Mouse (Mus musculus): Measurements from ENCODE around the gene Fadd.

Gene Fadd

GRCm38 (mm10) chr7:144582284-144582980 lies at the start of gene Fadd:
Fadd (minus strand) TSS chr7:144582463.
- DNase-seq (ENCODE audit: extremely low read depth, insufficient read length, low spot score): peak; percentile 92

DNA sequence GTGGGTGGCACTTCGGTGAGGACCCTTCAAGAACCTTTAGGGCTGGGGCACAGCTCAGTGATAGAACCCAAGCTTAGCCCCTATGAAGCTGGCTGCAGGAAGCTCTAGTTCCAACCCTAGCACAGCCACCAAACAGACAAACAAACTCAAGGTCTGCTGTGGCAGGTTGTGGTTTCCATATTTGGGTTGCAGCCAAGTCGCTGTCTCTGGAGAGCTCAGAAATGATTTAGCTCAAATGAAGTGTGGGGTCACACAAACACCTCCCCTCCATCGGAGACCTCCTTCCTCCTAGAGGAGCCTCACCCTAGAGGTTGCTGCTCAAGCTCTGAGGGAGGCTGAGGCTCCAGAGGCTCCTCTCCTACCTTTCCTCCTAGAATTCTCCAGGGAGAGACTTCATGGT lies 48.4 kb upstream of the Fadd start:
- DNase-seq (ENCODE audit: extremely low read depth, insufficient read length, low spot score): no peak

DNA sequence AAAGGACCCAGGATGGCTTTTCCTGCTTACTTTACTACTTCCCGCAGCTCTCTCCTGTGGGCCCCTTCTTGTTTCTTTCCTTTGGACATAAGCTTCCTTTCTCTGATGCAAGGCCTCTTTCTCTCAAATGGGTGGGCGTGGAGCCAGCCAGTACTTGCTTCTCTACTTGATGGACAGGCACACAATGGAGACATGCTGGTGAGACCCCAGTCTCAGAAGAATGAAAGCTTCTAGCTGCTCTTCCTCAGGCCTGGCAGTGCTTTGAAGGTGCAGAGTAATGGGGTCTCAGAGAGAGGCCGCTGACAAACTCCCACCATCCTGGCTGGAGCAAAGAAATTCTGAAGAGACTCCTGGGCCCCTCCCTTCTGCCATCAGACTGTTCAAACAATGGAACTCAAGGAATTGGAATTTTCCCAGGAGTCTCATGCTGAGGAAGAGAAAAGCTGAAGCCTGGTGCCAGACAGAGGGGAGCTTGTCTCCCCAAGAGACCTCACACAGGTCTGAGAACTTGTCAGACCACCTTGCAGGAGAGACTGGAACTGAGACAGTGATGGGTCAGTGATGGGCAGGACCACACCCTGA lies 46.2 kb upstream of the Fadd start:
- DNase-seq (ENCODE audit: extremely low read depth, insufficient read length, low spot score): no peak

DNA sequence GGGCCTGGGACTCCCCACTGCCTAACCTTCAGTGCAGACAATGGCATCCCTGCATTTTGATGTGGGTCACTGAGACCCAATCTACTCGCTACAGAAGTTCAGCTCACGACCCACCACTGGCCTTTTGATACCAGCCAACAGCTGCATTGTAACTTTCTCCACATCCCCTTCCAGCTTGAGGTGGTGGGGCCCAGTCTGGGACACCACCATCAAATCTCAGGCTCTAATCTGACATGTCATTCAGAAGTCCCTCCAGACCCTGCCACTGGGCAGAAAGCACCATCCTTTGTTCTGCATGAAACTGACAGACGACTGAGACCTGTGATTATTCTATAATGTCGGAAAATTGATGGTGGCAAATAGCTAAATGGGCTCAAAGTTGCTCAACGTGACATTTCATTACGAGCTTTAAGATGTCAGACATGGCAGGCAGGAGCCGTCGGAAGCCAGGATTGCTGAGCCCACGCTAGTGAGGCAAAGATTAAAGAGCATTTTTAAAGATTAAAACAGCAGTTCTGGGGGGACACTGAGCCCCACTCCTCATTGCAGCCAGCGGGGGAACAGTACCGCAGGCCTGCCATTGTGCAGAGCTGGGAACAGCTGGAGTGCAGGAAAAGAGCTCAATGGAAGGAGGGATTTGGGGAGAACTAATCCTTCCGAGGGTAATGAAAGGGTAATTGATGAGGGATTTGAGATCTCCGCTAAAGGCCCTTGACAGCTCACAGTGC lies 45.5 kb upstream of the Fadd start:
- DNase-seq (ENCODE audit: extremely low read depth, insufficient read length, low spot score): no peak

DNA sequence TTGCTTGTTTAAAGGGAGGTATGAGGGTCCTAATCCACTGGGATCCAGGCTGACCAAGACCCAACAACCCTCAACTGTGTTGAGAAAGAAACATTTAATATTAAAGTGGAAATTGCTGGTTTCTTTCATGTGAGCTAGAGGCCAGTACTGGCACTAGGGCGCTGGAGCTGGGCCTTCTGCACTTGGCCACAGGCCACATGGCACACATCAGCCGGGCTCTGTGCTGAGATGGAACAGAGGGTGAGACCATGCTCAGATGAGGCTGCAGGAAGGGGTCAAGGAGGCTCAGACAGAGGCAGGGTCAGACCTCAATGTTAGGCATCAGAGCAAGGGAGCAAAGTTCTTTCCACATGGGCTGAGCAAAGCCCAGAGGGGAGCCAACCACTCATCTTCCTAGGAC lies 43.8 kb upstream of the Fadd start:
- no peak for DNase-seq (ENCODE audit: extremely low read depth, insufficient read length, low spot score)

DNA sequence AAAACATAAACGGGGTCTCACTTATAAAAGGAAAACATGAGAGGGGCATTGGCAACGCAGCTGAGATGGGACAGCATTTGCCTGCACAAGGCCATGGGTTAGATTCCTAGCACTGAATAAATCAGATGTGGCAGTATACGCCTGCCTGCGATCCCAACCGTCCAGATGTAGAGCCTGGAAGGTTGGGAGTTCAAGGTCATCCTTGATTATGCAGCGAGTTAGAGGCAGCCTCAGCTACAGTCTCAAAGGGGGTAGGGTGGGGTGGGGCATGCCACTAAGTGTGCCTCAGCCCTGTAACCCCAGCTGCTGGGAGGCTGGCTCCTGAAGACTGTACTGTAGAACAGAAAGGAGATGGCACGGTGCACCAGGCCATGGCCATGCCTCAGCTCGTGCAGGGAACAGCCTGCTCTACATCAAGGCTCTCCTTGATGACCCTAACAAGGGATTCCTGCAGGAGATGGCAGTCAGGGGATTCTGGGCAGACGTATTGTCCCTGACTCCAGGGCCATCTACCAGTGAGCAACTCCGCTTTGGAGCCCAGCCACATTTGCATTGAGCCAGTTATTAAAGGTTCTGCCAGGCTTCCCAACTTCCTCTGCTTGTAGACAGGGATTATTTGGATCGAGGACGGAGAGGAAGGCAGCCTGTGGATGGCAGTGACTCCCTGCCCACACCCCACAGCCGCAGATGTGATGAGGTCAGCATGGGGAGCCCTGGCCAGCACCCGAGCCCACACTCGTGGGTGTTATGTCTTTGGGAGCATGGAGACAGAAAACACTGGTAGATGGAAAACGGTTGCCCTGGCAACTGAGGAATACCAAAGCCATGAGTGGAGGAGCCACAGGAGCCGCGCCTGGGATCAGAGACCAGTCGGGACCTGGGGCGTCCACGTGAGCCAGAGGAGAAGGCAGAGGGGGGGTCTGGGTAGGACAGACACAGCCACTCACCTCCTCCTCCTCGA lies 38.7 kb upstream of the Fadd start:
- DNase-seq (ENCODE audit: extremely low read depth, insufficient read length, low spot score): peak; percentile 88

- no peak for DNase-seq (ENCODE audit: extremely low read depth, insufficient read length, low spot score)
Measured at GRCm38 (mm10) chr7:144620315-144620714, 38.1 kb upstream of the Fadd start.

GRCm38 (mm10) chr7:144615343-144615742 lies 33.1 kb upstream of the Fadd start:
- DNase-seq (ENCODE audit: extremely low read depth, insufficient read length, low spot score): no peak

DNA sequence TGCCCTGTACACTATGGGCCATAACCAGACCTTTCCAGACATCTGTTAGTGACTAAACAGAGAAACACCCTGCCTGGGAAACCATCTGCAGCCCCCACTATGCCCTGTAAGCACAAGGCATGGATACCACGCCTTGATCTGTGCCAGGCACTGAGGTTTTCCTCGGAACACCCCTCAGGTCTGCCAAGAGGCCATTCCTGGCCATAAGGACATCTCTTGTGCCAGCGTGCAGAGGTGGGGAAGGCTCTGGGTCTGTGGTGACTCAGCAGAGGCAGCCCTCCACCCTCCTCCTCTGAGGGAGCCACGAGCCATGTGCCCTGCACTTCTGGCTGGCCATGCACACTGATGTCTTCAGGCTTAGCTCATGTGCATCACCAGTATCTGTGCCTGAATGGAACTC lies 30.6 kb upstream of the Fadd start:
- DNase-seq (ENCODE audit: extremely low read depth, insufficient read length, low spot score): peak; percentile 79

DNA sequence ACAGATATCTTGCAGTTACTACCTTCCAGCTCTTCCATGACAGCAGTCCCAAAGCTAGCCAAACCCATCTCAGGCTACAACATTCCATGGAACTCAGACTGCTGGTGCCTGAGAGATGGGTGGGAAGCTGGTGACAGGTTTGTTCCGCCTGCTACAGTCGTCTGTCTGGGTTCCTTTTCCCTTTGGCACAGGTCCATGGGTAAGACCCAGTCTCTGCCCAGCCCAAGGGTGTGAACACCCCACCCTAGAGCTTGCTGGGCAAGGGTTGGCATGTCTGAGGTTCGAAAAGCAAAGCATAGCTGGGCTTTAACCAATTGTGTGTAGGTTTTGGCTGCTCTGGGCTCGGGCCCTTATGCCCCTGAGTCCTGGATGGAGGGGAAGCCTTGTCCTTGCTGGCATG lies 30.1 kb upstream of the Fadd start:
- peak; percentile 59 for DNase-seq (ENCODE audit: extremely low read depth, insufficient read length, low spot score)

- no peak for DNase-seq (ENCODE audit: extremely low read depth, insufficient read length, low spot score)
Measured at GRCm38 (mm10) chr7:144611595-144611994, 29.3 kb upstream of the Fadd start.

DNA sequence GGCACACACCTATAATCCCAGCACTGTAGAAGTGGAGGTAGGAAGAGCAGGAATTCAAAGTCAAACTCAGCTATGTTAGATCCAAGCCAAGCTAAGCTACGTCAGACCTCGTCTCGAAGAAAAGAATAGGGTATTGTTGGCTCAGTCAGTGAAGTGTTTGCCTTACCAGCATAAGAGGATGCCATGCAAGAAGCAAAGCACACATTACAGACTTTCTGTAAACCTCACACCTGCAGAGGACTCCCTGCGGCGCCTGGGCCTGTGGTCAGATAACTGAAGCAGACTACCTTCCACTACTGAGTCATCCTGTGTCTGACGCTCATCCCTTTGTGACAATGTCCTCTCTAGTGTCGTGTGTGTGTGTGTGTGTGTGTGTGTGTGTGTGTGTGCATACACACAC lies 27.3 kb upstream of the Fadd start:
- no peak for DNase-seq (ENCODE audit: extremely low read depth, insufficient read length, low spot score)

- DNase-seq (ENCODE audit: extremely low read depth, insufficient read length, low spot score): no peak
Measured at GRCm38 (mm10) chr7:144607862-144608261, 25.6 kb upstream of the Fadd start.

- DNase-seq (ENCODE audit: extremely low read depth, insufficient read length, low spot score): no peak
Measured at GRCm38 (mm10) chr7:144604735-144605134, 22.5 kb upstream of the Fadd start.

GRCm38 (mm10) chr7:144604291-144604690 lies 22.0 kb upstream of the Fadd start:
- DNase-seq (ENCODE audit: extremely low read depth, insufficient read length, low spot score): no peak

DNA sequence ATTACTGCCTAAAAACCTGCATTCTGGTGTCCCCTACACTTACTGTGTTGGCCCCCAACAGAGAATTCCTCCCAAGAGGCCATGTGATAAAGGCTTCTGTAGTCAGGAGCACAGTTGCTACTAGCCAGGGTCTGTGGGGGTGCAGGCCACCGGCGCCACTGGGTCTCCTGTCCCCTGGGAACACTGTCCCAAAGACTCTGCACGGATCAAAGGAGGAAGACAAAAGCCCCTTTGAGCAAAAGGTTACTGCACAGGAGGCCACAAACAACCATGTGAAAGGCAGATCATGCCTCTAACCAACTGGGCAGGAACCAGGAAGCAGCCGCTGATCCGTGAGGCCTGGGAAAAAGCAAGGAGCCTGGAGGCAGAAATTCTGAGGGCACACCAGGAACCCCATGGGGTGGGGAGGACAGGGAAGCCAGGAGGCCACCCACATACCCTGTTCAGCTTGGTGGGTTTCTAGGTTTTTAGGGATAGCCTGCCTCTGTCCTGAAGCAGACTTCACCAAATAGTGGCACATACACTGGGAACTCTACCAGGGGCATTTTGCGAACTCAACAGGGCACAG lies 18.2 kb upstream of the Fadd start:
- DNase-seq (ENCODE audit: extremely low read depth, insufficient read length, low spot score): no peak

DNA sequence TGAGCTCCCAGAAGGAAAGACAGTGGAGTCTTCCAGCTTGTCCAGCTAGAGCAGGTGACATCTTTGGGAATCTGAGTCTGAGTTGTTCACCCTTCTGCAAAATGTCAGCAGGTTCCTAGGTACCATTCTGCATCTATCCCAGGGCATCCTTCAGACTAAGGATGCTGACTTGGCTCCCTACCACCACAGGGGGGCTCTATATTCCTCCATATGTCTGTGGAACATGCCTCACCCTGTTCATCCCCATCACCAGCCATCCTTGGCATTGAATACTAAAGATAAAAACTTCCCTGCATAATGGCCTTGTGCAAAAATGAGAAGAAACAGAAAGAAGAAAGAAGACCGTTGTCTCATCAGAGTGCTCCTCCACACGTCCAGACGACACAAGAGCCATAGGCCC lies 7.2 kb upstream of the Fadd start:
- DNase-seq (ENCODE audit: extremely low read depth, insufficient read length, low spot score): no peak

DNA sequence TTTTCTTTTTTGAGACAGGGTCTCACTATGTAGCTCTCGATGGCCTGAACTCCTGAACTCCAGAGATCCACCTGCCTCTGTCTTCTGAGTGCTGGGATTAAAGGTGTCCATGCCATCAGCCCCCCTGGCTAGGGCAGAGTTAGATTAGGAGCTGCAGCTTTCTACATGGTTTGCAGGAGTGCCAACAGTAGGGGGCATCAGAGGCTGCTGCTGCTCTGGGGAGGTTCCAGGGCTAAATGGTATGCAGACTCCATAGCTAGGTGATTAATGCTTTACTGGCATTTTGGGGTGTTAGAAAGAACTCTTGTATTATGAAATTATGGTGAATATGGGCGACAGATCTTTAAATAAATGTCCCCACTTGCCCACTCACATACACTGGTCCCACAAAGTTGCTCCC lies 5.0 kb upstream of the Fadd start:
- no peak for DNase-seq (ENCODE audit: extremely low read depth, insufficient read length, low spot score)

DNA sequence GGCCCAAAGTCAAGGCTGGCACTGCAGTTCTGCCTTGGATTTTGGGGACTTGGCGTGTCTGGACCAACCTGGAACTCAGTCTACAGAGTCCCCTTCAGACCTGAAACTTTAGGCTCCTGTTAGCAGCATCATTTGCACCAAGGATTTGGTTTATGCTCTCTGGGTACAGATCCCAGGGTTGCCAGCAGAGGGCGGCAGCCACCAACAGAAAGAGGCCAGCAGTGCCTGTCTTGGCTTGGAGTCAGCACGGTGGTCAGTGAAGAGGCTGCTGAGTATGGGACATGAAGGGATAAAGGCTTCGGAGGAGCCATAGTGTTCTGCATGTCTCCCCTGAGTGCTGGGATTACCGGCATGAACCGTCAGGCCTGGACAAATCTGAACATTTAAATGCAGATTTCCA lies 3.4 kb upstream of the Fadd start:
- peak; percentile 52 for DNase-seq (ENCODE audit: extremely low read depth, insufficient read length, low spot score)

- peak; percentile 51 for DNase-seq (ENCODE audit: extremely low read depth, insufficient read length, low spot score)
Measured at GRCm38 (mm10) chr7:144583619-144584018, 1.4 kb upstream of the Fadd start.
